Mouse (Mus musculus) heart, embryonic 11.5 days (tissue): ENCODE results near the gene Gh. TPM values are rescaled to one million over a fixed set of nuclear protein-coding genes. Genes with fewer than 3 reads are reported as not detected.

ENCODE experiments used
- polyA plus RNA-seq: library from polyadenylated mRNA; unstranded; fragments of >200 nt; fragmentation: Nextera tagmentation; extraction: Ambion mirVana; gene quantifications from 2 replicates; pipeline ENCODE4 v1.2.1, GENCODE M21; 2014

The Gh gene
- polyA plus RNA-seq, 1 experiment from 2014 or later = not detected

Other genes with a start within 250 kb of the Gh start
- gene Taco1, start 235.8 kb downstream of the Gh start, polyA plus RNA-seq = 9.7 and 11.0 TPM in 2 replicates
- 20.8 and 22.2 TPM in 2 replicates for gene Map3k3, start 217.3 kb downstream of the Gh start, polyA plus RNA-seq
- gene Gm10840, start 141.0 kb downstream of the Gh start, polyA plus RNA-seq = not detected in 2 replicates
- gene Limd2, start 141.0 kb downstream of the Gh start, polyA plus RNA-seq = 145 and 151 TPM in 2 replicates
- 22.4 and 26.6 TPM in 2 replicates for gene Strada, start 99.7 kb downstream of the Gh start, polyA plus RNA-seq
- 58.9 and 91.1 TPM in 2 replicates for gene Ccdc47, start 85.5 kb downstream of the Gh start, polyA plus RNA-seq
- gene Ddx42, start 84.9 kb downstream of the Gh start, polyA plus RNA-seq = 45.3 and 58.3 TPM in 2 replicates
- gene Ftsj3, start 45.8 kb downstream of the Gh start, polyA plus RNA-seq = 45.2 and 46.7 TPM in 2 replicates
- 280 and 294 TPM in 2 replicates for gene Psmc5, start 45.7 kb downstream of the Gh start, polyA plus RNA-seq
- gene Smarcd2, start 28.9 kb downstream of the Gh start, polyA plus RNA-seq = 22.4 and 25.9 TPM in 2 replicates
- 0.13 and 0.15 TPM in 2 replicates for gene Tcam1, start 25.2 kb downstream of the Gh start, polyA plus RNA-seq
- 0.73 and 1.3 TPM in 2 replicates for gene Cd79b, start 12.9 kb upstream of the Gh start, polyA plus RNA-seq
- 0.07 and 0.38 TPM in 2 replicates for gene Scn4a, start 51.4 kb upstream of the Gh start, polyA plus RNA-seq
- 0.14 TPM in 1 of 2 replicates, not detected in the other for gene Prr29, start 63.6 kb upstream of the Gh start, polyA plus RNA-seq
- 73.2 and 76.2 TPM in 2 replicates for gene Icam2, start 86.2 kb upstream of the Gh start, polyA plus RNA-seq
- 3.7 and 4.4 TPM in 2 replicates for gene Ern1, start 186.0 kb upstream of the Gh start, polyA plus RNA-seq